Mouse (Mus musculus): ENCODE measurements around the gene Slc10a6. TPM values are rescaled to one million over a fixed set of nuclear protein-coding genes. Genes with fewer than 3 reads are reported as not detected.
A peak's percentile ranks its signal among the peaks of the same experiment; 100 is the strongest.

Gene Slc10a6
- 0.34 and 0.37 TPM in 2 replicates for total RNA-seq (2014; rRNA removed)
- polyA plus RNA-seq (2012; rRNA removed): 0.06 TPM in 1 of 2 replicates, not detected in the other

- Histone ChIP-seq H3K27ac (replicated peaks; ENCODE audit: insufficient read depth, low read depth, low read length) (peak within 1 kb of the TSS; percentile 44), H3K4me3 (ENCODE audit: insufficient read depth, low read depth, low read length) (no peak within 1 kb of the TSS), H3K79me2 (ENCODE audit: control insufficient read depth, insufficient read depth, low read length) (no peaks in the 10 kb centered on the region), H3K4me1 (ENCODE audit: control insufficient read depth, insufficient read depth, low read length) (peaks cover 8% of the 10 kb centered on the region), H3K36me3 (ENCODE audit: control insufficient read depth, insufficient read depth, low read length) (no peaks in the 10 kb centered on the region), H3K27me3 (ENCODE audit: control insufficient read depth, insufficient read depth, low read length) (no peaks in the 10 kb centered on the region), H3K9ac (ENCODE audit: low read depth, low read length) (no peak within 1 kb of the TSS)
- TF ChIP-seq CTCF (IDR thresholded peaks at IDR 0.05; ENCODE audit: low read depth, low read length): no peak
- no peak for TF ChIP-seq POLR2A (IDR thresholded peaks at IDR 0.05; ENCODE audit: extremely low read depth, insufficient read depth, low read length)
- WGBS: 50% methylated on average over 17 of the region's 17 CpGs
- peak; percentile 59 for DNase-seq (ENCODE audit: extremely low read depth, low read depth, low spot score)
These were observed at the start of gene Slc10a6 for GRCm38 (mm10) chr5:103629111-103629764. TSS of gene Slc10a6 (minus strand) at chr5:103629403.

GRCm38 (mm10) chr5:103678974-103679373, 49.8 kb upstream of the Slc10a6 start:
- no peak for TF ChIP-seq POLR2A (IDR thresholded peaks at IDR 0.05; ENCODE audit: extremely low read depth, insufficient read depth, low read length)
- no peak for TF ChIP-seq CTCF (IDR thresholded peaks at IDR 0.05; ENCODE audit: low read depth, low read length)
- WGBS: 92% methylated on average over 5 of the region's 5 CpGs
- no peak for DNase-seq (ENCODE audit: extremely low read depth, low read depth, low spot score)
- Histone ChIP-seq H3K36me3 (ENCODE audit: control insufficient read depth, insufficient read depth, low read length) (no peaks in the 10 kb centered on the region), H3K27ac (replicated peaks; ENCODE audit: insufficient read depth, low read depth, low read length) (no peak overlapping the region), H3K4me3 (ENCODE audit: insufficient read depth, low read depth, low read length) (no peak overlapping the region), H3K79me2 (ENCODE audit: control insufficient read depth, insufficient read depth, low read length) (no peaks in the 10 kb centered on the region), H3K4me1 (ENCODE audit: control insufficient read depth, insufficient read depth, low read length) (no peaks in the 10 kb centered on the region), H3K27me3 (ENCODE audit: control insufficient read depth, insufficient read depth, low read length) (no peaks in the 10 kb centered on the region), H3K9ac (ENCODE audit: low read depth, low read length) (no peak overlapping the region)

- Histone ChIP-seq H3K4me1 (ENCODE audit: control insufficient read depth, insufficient read depth, low read length) (no peaks in the 10 kb centered on the region), H3K9ac (ENCODE audit: low read depth, low read length) (no peak overlapping the region), H3K79me2 (ENCODE audit: control insufficient read depth, insufficient read depth, low read length) (no peaks in the 10 kb centered on the region), H3K27me3 (ENCODE audit: control insufficient read depth, insufficient read depth, low read length) (no peaks in the 10 kb centered on the region), H3K36me3 (ENCODE audit: control insufficient read depth, insufficient read depth, low read length) (no peaks in the 10 kb centered on the region), H3K27ac (replicated peaks; ENCODE audit: insufficient read depth, low read depth, low read length) (no peak overlapping the region), H3K4me3 (ENCODE audit: insufficient read depth, low read depth, low read length) (no peak overlapping the region)
- 86% methylated on average over 6 of the region's 6 CpGs for WGBS
- no peak for DNase-seq (ENCODE audit: extremely low read depth, low read depth, low spot score)
- TF ChIP-seq CTCF (IDR thresholded peaks at IDR 0.05; ENCODE audit: low read depth, low read length) (no peak), POLR2A (IDR thresholded peaks at IDR 0.05; ENCODE audit: extremely low read depth, insufficient read depth, low read length) (no peak)
These were observed 48.7 kb upstream of the Slc10a6 start for GRCm38 (mm10) chr5:103677894-103678293.

- DNase-seq (ENCODE audit: extremely low read depth, low read depth, low spot score): no peak
- no peaks in the 10 kb centered on the region for H3K36me3 ChIP-seq (ENCODE audit: control insufficient read depth, insufficient read depth, low read length)
- H3K27me3 ChIP-seq (ENCODE audit: control insufficient read depth, insufficient read depth, low read length): no peaks in the 10 kb centered on the region
- H3K4me3 ChIP-seq (ENCODE audit: insufficient read depth, low read depth, low read length): no peak overlapping the region
- no peak overlapping the region for H3K27ac ChIP-seq (replicated peaks; ENCODE audit: insufficient read depth, low read depth, low read length)
- TF ChIP-seq CTCF (IDR thresholded peaks at IDR 0.05; ENCODE audit: low read depth, low read length): no peak
- no peak for TF ChIP-seq POLR2A (IDR thresholded peaks at IDR 0.05; ENCODE audit: extremely low read depth, insufficient read depth, low read length)
- WGBS: 82% methylated on average over 6 of the region's 6 CpGs
- no peaks in the 10 kb centered on the region for H3K79me2 ChIP-seq (ENCODE audit: control insufficient read depth, insufficient read depth, low read length)
- H3K4me1 ChIP-seq (ENCODE audit: control insufficient read depth, insufficient read depth, low read length): no peaks in the 10 kb centered on the region
- H3K9ac ChIP-seq (ENCODE audit: low read depth, low read length): no peak overlapping the region
These were observed 47.2 kb upstream of the Slc10a6 start for GRCm38 (mm10) chr5:103676289-103676881.

- H3K79me2 ChIP-seq (ENCODE audit: control insufficient read depth, insufficient read depth, low read length): no peaks in the 10 kb centered on the region
- no peaks in the 10 kb centered on the region for H3K4me1 ChIP-seq (ENCODE audit: control insufficient read depth, insufficient read depth, low read length)
- DNase-seq (ENCODE audit: extremely low read depth, low read depth, low spot score): no peak
- TF ChIP-seq CTCF (IDR thresholded peaks at IDR 0.05; ENCODE audit: low read depth, low read length) (no peak), POLR2A (IDR thresholded peaks at IDR 0.05; ENCODE audit: extremely low read depth, insufficient read depth, low read length) (no peak)
- WGBS: 75% methylated on average over 6 of the region's 6 CpGs
- H3K36me3 ChIP-seq (ENCODE audit: control insufficient read depth, insufficient read depth, low read length): no peaks in the 10 kb centered on the region
- no peak overlapping the region for H3K9ac ChIP-seq (ENCODE audit: low read depth, low read length)
- no peak overlapping the region for H3K4me3 ChIP-seq (ENCODE audit: insufficient read depth, low read depth, low read length)
- H3K27ac ChIP-seq (replicated peaks; ENCODE audit: insufficient read depth, low read depth, low read length): no peak overlapping the region
- H3K27me3 ChIP-seq (ENCODE audit: control insufficient read depth, insufficient read depth, low read length): no peaks in the 10 kb centered on the region; the same call in 1 of the 2 replicates
These were observed 45.3 kb upstream of the Slc10a6 start for GRCm38 (mm10) chr5:103674482-103674881.

- TF ChIP-seq CTCF (IDR thresholded peaks at IDR 0.05; ENCODE audit: low read depth, low read length) (no peak), POLR2A (IDR thresholded peaks at IDR 0.05; ENCODE audit: extremely low read depth, insufficient read depth, low read length) (no peak)
- Histone ChIP-seq H3K36me3 (ENCODE audit: control insufficient read depth, insufficient read depth, low read length) (no peaks in the 10 kb centered on the region), H3K27ac (replicated peaks; ENCODE audit: insufficient read depth, low read depth, low read length) (no peak overlapping the region), H3K4me1 (ENCODE audit: control insufficient read depth, insufficient read depth, low read length) (no peaks in the 10 kb centered on the region), H3K79me2 (ENCODE audit: control insufficient read depth, insufficient read depth, low read length) (no peaks in the 10 kb centered on the region), H3K27me3 (ENCODE audit: control insufficient read depth, insufficient read depth, low read length) (no peaks in the 10 kb centered on the region; the same call in 1 of the 2 replicates), H3K4me3 (ENCODE audit: insufficient read depth, low read depth, low read length) (no peak overlapping the region), H3K9ac (ENCODE audit: low read depth, low read length) (no peak overlapping the region)
- WGBS: 80% methylated on average over 4 of the region's 4 CpGs
- DNase-seq (ENCODE audit: extremely low read depth, low read depth, low spot score): no peak
These were observed 44.4 kb upstream of the Slc10a6 start for GRCm38 (mm10) chr5:103673611-103674010.

Data from liver, adult 2 months (tissue).